Mouse (Mus musculus) monocyte, adult 2 months (primary cell): ENCODE results near the gene Wdr83.

Experiments
- DNase-seq, 2 experiments: peaks; one replicate each; pipeline ENCODE4 v3.0.0; 2022; ENCODE audit warnings: low spot score in 2 of 2, low read depth in 1 of 2

The Wdr83 gene

GRCm38 (mm10) chr8:85080214-85080531 is 933 bp downstream of the Wdr83 start:
- DNase-seq, result no peak

GRCm38 (mm10) chr8:85076993-85077392 is 4.1 kb downstream of the Wdr83 start:
- peak; percentile 42 to 65 for DNase-seq

GRCm38 (mm10) chr8:85076001-85076400 is 5.1 kb downstream of the Wdr83 start:
- DNase-seq, result no peak

DNA sequence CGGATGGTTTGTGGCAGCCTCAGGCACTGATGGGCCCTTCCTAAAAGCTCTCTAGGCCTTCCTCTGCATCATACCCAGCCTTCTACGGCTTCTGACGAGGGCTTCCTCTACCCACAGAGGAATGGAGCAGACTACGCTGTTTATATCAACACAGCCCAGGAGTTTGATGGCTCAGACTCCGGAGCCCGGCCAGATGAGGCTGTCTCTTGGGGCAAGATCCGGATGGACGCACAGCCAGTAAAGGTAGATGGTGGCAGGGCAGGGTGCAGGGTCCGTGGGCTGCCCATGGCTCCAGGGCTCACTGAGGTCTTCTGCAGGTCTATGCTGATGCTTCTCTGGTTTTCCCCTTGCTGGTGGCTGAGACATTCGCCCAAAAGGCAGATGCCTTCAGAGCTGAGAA is 6.5 kb downstream of the Wdr83 start:
- no peak for DNase-seq

DNA sequence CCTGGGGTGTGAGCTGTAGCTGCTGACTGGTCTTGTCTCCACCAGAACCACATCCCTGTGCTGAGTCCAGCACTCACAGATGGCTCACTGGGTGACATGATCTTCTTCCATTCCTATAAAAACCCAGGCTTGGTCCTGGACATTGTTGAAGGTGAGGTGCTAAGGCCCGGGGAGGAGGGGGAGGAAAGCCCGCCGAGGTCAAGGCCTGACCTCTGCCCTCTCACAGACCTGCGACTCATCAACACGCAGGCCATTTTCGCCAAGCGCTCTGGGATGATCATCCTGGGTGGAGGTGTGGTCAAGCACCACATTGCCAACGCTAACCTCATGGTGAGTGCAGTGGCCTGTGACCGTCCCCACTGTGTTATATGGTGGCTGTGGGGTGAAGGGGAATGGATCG is 6.9 kb downstream of the Wdr83 start:
- DNase-seq, result no peak

DNA sequence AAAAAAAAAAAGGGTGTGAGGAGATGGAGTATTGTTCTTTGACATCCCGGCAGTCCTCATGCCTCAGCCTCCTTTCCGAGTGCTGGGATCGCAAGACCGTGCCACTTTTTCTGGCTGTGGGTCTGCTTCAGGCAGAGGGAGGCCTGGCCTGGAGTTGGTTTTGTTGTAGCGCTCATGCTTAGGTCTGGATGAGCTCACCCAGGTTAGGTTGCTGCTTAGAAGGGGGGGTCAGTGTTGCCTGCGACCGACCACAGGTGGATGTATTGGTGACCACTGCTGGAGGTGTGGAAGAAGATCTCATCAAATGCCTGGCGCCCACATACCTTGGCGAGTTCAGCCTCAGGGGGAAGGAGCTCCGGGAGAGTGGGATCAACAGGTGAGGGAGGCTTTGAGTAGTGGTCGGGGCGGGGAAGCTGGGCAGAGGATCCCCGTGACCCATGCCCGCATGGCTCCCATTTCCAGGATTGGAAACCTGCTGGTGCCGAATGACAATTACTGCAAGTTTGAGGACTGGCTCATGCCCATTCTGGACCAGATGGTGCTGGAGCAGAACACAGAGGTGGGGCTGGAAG is 8.0 kb downstream of the Wdr83 start:
- DNase-seq, result no peak

DNA sequence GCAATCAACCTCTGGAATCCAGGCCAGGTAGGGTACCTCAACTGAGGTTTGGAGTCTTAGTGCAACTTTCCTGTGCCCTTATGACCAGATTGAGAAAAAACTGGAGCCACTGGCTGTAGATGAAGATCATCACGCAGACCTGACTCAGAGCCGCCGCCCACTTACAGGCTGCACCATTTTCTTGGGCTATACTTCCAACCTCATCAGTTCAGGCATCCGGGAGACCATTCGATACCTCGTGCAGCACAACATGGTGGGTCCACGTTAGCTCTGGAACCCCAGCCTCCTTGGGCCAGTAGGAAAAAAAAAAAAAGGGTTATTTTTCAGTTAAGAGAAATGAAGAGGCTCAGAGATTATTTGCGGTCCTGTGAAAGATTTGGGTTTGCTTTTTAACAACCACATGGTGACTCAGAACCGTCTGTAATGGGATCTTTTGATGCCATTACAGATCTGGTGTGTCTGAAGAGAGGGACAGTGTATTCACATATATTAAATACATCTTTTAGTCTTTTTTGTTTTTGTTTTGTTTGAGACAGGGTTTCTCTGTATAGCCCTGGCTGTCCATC is 8.7 kb downstream of the Wdr83 start:
- DNase-seq, result no peak

DNA sequence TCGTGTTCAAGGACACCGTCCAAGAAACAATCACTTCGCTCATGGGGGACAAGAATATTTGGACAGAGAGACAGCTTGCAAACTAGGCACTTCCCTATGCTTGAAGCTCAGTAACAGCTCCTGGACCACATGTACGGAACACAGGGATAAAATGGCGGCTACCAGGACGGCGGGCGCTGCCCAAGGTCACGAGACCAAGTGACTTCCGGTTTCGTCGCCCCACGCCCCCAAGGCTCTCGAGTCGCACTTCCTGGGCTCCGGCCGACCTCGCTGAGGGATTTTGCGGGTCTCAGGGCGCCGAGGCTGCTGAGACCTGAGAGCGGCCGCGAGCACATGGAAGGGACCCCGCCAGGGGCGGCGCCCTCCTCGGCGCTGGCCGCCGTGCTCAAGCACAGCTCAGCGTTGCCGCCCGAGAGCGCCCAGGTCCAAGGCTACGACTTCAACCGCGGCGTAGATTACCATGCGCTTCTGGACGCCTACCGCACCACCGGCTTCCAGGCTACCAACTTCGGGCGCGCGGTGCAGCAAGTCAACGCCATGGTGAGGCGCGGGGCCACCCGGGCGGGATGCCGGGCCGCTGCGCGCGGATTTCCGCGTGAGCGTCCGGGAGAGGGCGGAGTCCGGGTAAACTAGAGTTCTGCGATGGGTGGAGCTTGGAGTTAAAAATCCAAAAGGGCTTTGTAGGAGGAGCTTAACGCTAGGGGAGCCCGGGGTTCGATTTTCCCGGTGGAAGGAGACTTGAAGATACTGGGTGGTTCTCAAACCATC is 9.4 kb downstream of the Wdr83 start, which contains the start of gene Dhps:
Gene Dhps (plus strand): TSS at position 244 of the 768 bp plus-strand sequence.
- DNase-seq, result peak; percentile 79 to 89

DNA sequence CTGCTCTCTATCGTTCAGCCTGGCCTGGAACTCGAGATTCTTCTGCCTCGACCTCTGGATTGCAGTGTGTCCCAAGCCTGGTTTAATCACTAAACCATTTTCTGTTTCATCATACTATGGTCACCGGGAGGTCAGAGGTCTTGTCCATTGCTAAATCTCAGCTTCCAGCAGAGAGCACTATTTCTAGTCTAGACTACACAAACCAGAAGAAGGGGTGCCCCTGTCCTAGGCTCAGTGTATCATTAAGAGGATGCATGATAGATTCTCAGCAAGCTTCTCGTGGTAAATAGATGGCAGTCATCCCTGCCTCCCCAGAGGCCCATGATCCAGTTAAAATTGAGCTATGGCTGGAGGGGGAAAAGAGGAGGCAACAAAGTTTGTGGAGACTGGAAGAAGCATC is 10.1 kb downstream of the Wdr83 start:
- DNase-seq, result no peak

- DNase-seq, result no peak
Measured at GRCm38 (mm10) chr8:85067982-85068381, 13.1 kb downstream of the Wdr83 start, which contains the start of gene Gm5741. TSS of gene Gm5741 (minus strand) at chr8:85067982.

- no peak for DNase-seq
Measured at GRCm38 (mm10) chr8:85067155-85067554, 14.0 kb downstream of the Wdr83 start.

DNA sequence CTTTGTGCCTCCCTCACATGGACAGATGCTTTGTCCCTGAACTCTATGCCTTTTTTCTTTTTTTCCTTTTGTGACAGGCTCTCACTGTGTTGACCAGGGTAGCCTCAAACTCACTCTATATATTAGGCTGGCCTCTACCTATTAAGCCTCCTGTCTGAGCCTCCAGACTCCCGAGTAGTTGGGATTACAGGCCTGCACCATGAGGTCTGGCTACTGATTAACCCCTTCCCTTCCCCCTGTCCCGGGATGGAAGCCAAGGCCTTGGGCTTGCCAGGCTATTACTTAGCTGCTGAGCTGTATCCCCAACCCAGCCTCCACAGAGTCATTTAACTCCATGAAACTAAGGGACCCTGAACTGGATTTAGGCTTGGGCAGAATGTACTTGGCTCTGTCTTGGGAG is 15.9 kb downstream of the Wdr83 start:
- DNase-seq, result no peak

DNA sequence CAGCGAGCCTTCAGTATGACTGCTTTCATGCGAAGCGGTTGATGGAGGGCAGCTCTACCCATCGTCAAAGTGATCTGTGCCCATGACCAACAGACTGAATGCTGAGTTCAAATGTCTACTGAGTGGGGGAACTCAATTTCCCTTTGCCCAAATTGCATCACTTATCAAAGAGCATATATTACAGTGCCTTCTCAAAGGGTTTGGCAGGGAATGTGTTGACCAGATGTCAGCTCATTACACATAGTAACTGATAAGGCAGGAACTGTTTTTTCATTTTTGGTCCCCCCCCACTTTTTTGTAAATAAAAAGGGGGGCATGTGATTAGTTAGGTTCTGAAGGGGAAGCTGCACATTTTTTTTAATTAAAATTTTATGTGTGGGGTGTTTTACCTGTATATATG is 18.5 kb downstream of the Wdr83 start:
- DNase-seq, result no peak

DNA sequence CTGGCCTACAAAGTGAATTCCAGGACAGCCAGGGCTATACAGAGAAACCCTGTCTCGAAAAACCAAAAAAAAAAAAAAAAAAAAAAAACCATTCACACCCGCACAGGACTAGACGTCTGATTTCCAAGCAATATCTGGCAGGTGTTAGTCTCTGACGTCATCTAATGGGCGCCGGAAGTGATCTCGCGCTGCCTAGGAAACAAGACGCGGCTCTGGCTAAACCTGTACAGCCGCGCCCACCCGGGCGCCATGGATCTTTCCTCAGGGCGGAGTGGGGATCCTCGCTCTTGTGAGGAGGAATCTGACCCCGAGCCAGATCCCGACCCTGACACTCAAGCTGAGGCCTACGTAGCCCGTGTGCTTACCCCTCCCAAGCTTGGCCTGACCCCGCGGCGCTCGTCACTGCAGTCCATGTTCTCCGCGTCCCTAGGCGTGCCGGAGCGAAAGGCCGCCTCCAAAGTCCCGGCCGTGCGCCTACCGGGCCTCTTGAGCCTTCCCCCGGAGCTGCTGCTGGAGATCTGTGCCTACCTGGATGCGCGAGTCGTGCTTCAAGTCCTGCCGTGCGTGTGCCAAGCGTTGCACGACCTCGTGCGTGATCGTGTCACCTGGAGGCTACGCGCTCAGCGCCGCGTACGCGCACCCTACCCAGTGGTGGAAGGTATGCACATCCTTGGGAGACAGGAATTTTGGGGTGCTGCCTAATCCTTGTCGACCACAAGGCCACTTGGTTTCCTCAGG is 21.1 kb downstream of the Wdr83 start, which contains the start of gene Fbxw9:
Gene Fbxw9 (plus strand): TSS at position 177 of the 738 bp plus-strand sequence.
- peak; percentile 53 to 71 for DNase-seq

- no peak for DNase-seq
Measured at GRCm38 (mm10) chr8:85057367-85057766, 23.7 kb downstream of the Wdr83 start.

- DNase-seq, result no peak
Measured at GRCm38 (mm10) chr8:85043619-85044018, 37.5 kb downstream of the Wdr83 start.

DNA sequence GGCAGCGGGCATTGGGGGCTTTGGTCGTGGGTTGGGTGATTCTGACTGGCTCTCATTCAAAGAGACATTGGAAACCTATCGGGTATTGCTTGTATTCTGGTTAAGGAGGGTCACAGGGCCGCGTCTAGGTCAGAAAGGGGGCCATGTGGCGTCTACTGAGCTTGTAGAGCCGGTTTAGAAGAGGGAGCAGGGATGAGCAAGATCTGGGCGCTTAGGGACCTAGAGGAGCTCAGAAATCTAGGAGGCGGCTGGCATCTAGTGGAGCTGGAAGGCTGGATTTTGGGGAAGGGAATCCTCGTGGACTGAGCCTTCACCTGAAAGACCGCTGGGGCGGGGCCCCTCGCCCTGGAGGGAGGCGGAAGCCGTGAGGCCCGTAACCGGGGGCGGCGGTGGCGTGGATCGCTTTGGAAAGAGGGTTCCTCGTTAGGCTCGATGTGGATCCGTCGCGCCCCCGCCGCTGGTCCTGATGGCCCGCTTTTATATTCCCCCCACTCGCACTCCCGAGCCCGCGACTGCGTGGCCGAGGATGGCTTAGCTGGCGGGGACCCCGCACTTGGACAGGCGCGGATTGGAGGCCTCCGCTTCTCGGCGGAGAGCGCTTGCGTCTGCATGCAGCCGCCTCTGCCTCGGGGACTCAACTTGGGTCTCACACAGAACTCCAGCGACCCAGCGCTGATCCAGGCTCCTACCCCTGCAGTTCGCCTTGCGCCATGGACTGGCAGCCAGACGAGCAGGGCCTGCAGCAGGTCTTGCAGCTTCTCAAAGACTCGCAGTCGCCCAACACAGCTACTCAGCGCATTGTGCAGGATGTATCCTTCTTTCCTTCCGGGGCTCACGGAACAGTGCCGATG is 43.2 kb downstream of the Wdr83 start:
- no peak for DNase-seq

DNA sequence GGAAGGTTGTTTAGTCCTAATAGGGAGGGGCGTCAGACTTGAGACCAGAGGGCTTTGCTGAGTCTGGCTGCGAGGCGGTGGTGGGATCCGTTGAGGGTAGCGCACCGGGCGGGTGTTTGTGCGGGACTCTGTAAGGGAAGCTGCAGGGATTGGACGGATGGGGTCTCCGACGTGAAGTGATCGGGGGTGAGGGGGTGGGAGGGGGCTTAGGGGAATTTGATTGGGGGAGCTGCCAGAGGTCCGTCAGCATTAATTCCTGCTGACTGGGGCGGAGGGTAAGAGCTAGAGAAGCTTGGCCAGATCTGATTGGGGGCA is 43.8 kb downstream of the Wdr83 start:
- no peak for DNase-seq

GRCm38 (mm10) chr8:85036718-85037365 is 44.3 kb downstream of the Wdr83 start, which contains the start of gene Tnpo2:
TSS of gene Tnpo2 (plus strand) at chr8:85036915.
- DNase-seq, result peak; percentile 73 to 81

GRCm38 (mm10) chr8:85036381-85036717 is 44.8 kb downstream of the Wdr83 start:
- DNase-seq, result no peak
